17 mouse cellular contexts compared by ENCODE assay signal in genomic region chr14:57980776-57981175, GRCm38 (mm10).
"Had no signal": no experiment of that assay in that cellular context is flagged by ENCODE, and none has a peak within 500 bp of the region (broad histone marks: within the 10 kb centered on the region; RNA-seq: fewer than 3 reads in every experiment).

No protein-coding gene starts in this region.

- DNase-seq: kidney, postnatal 36 days; liver, embryonic 13.5 days; lung, adult 2 months; lung, postnatal 14 days; lung, postnatal 4 days; midbrain, embryonic 14.5 days; right cerebral cortex, adult 18-20 months; right cerebral cortex, postnatal 14 days; right cerebral cortex, postnatal 4 days; thymus, adult 2 months; thymus, postnatal 14 days; thymus, postnatal 4 days had no signal

- H3K36me3 ChIP-seq: kidney, embryonic 15.5 days; liver, embryonic 13.5 days; neural tube, embryonic 12.5 days; neural tube, embryonic 15.5 days had no signal

- H3K27ac ChIP-seq: kidney, embryonic 15.5 days; liver, embryonic 13.5 days; neural tube, embryonic 12.5 days; neural tube, embryonic 15.5 days; stomach, postnatal 0 days had no signal

- H3K4me3 ChIP-seq: kidney, embryonic 15.5 days; liver, embryonic 13.5 days; neural tube, embryonic 12.5 days; neural tube, embryonic 15.5 days had no signal

- H3K27me3 ChIP-seq: kidney, embryonic 15.5 days; liver, embryonic 13.5 days; neural tube, embryonic 12.5 days; neural tube, embryonic 15.5 days had no signal

- H3K4me2 ChIP-seq: kidney, embryonic 15.5 days; liver, embryonic 13.5 days; midbrain, embryonic 11.5 days; neural tube, embryonic 12.5 days; neural tube, embryonic 15.5 days had no signal

- H3K9ac ChIP-seq: kidney, embryonic 15.5 days; liver, embryonic 13.5 days; neural tube, embryonic 12.5 days; neural tube, embryonic 15.5 days had no signal

- H3K9me3 ChIP-seq: kidney, embryonic 15.5 days; liver, embryonic 13.5 days; neural tube, embryonic 12.5 days; neural tube, embryonic 15.5 days had no signal
